ENCODE assay signal across 41 mouse cellular contexts in genomic region chr10:77645571-77645970, GRCm38 (mm10). TPM values are rescaled to one million over a fixed set of nuclear protein-coding genes. Genes with fewer than 3 reads are reported as not detected.
"Had no signal": no experiment of that assay in that cellular context is flagged by ENCODE, and none has a peak within 500 bp of the region (broad histone marks: within the 10 kb centered on the region; RNA-seq: fewer than 3 reads in every experiment).

No protein-coding gene starts in this region.

- H3K4me3 ChIP-seq: gastrocnemius, adult 2 months; heart, adult 2 months; heart, embryonic 13.5 days; heart, embryonic 15.5 days; hindbrain, embryonic 13.5 days; hindbrain, embryonic 15.5 days; kidney, embryonic 15.5 days; limb, embryonic 10.5 days; limb, embryonic 12.5 days; liver, embryonic 13.5 days had no signal

- H3K4me1 ChIP-seq: hindbrain, embryonic 15.5 days; limb, embryonic 10.5 days; limb, embryonic 12.5 days; liver, embryonic 13.5 days had no signal

- DNase-seq: gastrocnemius, adult 2 months; gastrocnemius, postnatal 10 days; gastrocnemius, postnatal 25 days; heart, adult 11 months; heart, adult 2 months; heart, postnatal 14 days; heart, postnatal 36 days; kidney, adult 11 months; kidney, adult 2 months; kidney, adult 9 months; kidney, postnatal 14 days; kidney, postnatal 36 days; layer of hippocampus, postnatal 36 days; liver; liver, embryonic 13.5 days had no signal

- H3K27ac ChIP-seq: gastrocnemius, adult 2 months; heart, adult 2 months; heart, embryonic 13.5 days; heart, embryonic 15.5 days; hindbrain, embryonic 13.5 days; hindbrain, embryonic 15.5 days; hindbrain, postnatal 0 days; kidney, embryonic 15.5 days; kidney, postnatal 0 days; limb, embryonic 10.5 days; limb, embryonic 12.5 days; liver, embryonic 13.5 days had no signal

- H3K27me3 ChIP-seq: heart, embryonic 13.5 days; heart, embryonic 15.5 days; hindbrain, embryonic 13.5 days; hindbrain, embryonic 15.5 days; kidney, embryonic 15.5 days; limb, embryonic 12.5 days; liver, embryonic 13.5 days had no signal

- H3K9ac ChIP-seq: heart, embryonic 13.5 days; heart, embryonic 15.5 days; hindbrain, embryonic 13.5 days; hindbrain, embryonic 15.5 days; kidney, embryonic 15.5 days; limb, embryonic 12.5 days; liver, embryonic 13.5 days had no signal

- ATAC-seq: hindbrain, postnatal 0 days; intestine, embryonic 16.5 days had no signal

- H3K4me2 ChIP-seq: heart, embryonic 11.5 days; heart, embryonic 13.5 days; heart, embryonic 15.5 days; hindbrain, embryonic 13.5 days; hindbrain, embryonic 15.5 days; kidney, embryonic 15.5 days; limb, embryonic 12.5 days; liver, embryonic 11.5 days; liver, embryonic 13.5 days had no signal

- H3K9me3 ChIP-seq: heart, embryonic 13.5 days; heart, embryonic 15.5 days; hindbrain, embryonic 13.5 days; hindbrain, embryonic 15.5 days; kidney, embryonic 15.5 days; limb, embryonic 10.5 days; limb, embryonic 12.5 days; liver, embryonic 13.5 days had no signal

RNA-seq across cellular contexts. Expression of gene Gm49325, which starts 39.6 kb away (rescaled TPM):
- total RNA-seq: hematopoietic stem cell, adult 5-6 weeks; hindbrain, postnatal 0 days had no signal
- polyA plus RNA-seq: heart, adult 2 months; heart, embryonic 11.5 days; heart, embryonic 13.5 days; hindbrain, embryonic 11.5 days; intestine, embryonic 16.5 days; kidney, adult 2 months; large intestine, adult 2 months had no signal

RNA-seq across cellular contexts. Expression of gene Tspear, which starts 40.8 kb away (rescaled TPM):
- total RNA-seq: gastrocnemius, adult 2 months; gastrocnemius, postnatal 10 days; gastrocnemius, postnatal 25 days; gastrocnemius, postnatal 4 days; heart, adult 2 months; heart, postnatal 36 days; layer of hippocampus, postnatal 36 days had no signal
- polyA plus RNA-seq: heart, adult 2 months; heart, embryonic 11.5 days; heart, embryonic 15.5 days; heart, postnatal 0 days had no signal

RNA-seq across cellular contexts. Expression of gene Gm19402, which starts 45.0 kb away (rescaled TPM):
- total RNA-seq: gastrocnemius, adult 2 months; gastrocnemius, postnatal 10 days; gastrocnemius, postnatal 25 days; gastrocnemius, postnatal 4 days; heart, adult 2 months; heart, postnatal 14 days; heart, postnatal 36 days; hematopoietic stem cell, adult 5-6 weeks; hindbrain, postnatal 0 days; layer of hippocampus, adult 18-20 months; layer of hippocampus, postnatal 14 days; layer of hippocampus, postnatal 36 days; left cerebral cortex, adult 18-20 months; left cerebral cortex, adult 8-10 months; left cerebral cortex, postnatal 10 days; left cerebral cortex, postnatal 25 days had no signal
- polyA plus RNA-seq: frontal cortex, adult 2 months; heart, adult 2 months; heart, embryonic 11.5 days; heart, embryonic 13.5 days; heart, embryonic 15.5 days; heart, postnatal 0 days; hindbrain, embryonic 11.5 days; hindbrain, embryonic 13.5 days; hindbrain, embryonic 15.5 days; hindbrain, postnatal 0 days; intestine, embryonic 14.5 days; intestine, embryonic 16.5 days; kidney, adult 2 months; kidney, embryonic 15.5 days; kidney, postnatal 0 days; large intestine, adult 2 months; limb, embryonic 10.5 days; limb, embryonic 12.5 days; limb, embryonic 14.5 days; liver, embryonic 11.5 days; liver, embryonic 13.5 days had no signal
